Mouse (Mus musculus) kidney, adult 18-20 months (tissue): ENCODE measurements at regions not wholly inside any gene's neighbourhood (a gene's known extent, or its start where the extent isn't known, plus 50 kb on each side); places are given as distances from the start of the nearest gene placed in this dataset.

Source experiments
- DNase-seq: peaks from one replicate; pipeline ENCODE4 v3.0.0; 2021

DNA sequence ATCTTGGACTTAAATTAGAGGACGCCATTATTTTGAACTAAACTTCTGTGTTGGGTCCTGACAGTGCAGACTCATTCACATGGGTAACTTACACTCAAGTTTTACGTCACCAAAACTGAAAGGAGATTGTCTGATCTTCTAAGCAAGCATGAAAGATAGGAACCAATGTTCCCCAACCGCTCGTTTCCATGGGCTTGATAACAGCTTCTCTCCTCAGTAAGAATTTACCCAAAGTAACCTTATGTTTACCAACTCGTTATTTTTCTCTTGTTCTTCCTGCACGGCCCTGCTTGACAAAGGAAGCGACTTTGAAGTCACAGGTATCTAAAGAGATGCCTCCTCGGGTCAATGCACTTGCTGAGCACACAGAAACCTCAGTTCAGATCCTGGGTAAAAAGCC is 245.6 kb downstream of the Rplp1 start:
- DNase-seq = no peak

DNA sequence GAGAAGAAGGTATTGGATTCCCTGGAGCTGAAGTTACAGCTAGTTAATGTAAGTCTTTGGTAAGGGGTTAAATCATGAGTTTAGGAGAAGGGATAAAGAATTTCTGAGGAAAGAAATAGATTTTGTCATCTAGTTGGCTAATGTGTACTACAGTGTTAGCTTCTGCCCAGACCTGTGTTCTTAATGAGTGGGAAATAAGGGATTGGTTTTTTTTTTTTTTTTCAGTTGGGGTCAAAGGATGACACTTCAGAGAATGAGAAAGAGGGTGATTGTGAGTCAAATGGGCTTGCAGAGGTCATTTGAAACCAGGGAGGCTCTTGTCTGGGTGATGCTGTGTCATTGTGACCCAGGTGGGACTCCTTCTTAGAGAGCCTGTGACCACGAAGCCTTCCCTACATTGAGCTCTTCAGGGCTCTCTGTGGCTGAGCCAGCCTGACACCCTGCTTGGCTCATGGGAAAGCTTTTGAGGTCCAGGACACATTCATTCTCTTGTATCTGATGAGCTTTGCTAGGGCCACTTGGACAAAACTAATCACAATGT is 246.1 kb downstream of the Rplp1 start:
- no peak for DNase-seq

DNA sequence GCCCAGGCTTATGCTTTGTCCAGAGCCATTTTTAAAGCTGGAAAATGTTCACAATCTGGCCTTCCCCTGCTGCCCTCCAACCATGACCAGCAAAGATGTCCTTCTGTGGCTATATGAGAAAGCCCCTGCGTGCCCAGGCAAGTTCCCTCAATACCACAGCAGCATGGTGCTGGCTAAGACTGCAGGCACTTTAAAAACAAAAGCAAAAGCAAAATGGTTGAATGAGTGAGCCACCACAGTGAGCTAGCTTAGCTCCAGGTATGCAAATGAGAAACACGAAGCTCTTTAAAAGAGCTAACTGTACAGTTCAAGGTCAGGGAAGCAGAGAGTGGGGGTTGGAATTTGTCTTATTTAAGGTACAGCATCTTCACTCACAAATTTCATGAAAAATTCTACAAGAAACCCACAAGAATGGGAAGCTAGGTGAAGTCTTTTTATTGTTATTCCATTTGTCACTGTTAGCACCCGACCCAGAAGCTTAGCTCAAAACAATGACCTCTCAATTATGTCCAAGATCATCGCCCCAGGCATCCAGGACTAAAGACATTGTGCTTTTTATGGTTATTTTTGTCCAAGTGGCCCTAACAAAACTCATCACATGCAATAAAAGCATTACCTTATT is 246.8 kb downstream of the Rplp1 start:
- no peak for DNase-seq

- no peak for DNase-seq
Observed at GRCm38 (mm10) chr9:61666761-61667332, 247.5 kb downstream of the Rplp1 start.

GRCm38 (mm10) chr9:61666118-61666517 is 248.2 kb downstream of the Rplp1 start:
- no peak for DNase-seq

DNA sequence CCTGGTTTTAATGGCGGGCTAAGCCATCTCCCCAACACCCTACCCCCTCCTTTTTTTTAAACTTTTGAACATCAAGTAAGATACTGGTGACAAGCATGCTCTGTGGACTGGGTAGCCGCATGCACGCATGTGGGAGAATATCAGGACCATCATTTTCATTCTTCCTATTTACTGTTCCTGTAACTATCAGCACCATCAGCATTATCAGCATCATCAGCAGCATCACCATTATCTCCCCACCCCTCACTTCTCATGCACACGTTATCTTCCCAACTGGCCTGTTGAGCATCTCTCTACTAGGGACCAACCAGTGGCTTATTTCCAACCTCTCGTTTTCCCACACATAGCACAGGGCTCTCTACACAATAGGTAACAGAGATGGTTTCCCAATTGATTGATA is 249.1 kb downstream of the Rplp1 start:
- DNase-seq = no peak

DNA sequence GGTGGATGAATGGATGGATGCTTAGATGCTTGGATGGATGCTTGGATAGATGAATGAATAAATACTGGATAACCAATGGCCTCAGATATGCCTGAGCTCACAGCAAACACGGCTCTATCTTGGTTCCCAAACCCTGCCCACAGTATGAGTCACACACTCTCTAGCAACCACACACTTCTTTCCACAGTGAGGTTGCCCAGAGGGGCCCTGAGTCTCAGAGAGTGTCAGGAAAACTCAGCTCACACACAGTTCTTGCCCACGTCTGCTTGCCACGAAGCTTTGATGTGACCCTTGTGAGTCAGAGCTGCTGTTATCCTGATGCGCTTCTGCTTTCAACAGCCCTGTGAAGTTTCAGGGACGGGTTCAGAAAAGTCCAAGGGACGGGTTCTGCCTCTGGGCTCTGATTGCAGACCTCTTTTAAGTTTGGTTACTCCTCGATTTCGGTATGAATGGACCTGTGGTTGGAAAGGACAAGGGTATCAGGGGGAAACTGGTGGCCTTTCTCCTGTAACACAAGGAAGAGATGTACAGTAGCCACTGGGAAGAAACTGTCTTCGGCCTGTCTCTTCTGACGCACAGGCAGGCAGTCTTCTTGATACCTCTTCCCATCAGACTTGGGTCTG is 250.2 kb downstream of the Rplp1 start:
- DNase-seq = no peak

GRCm38 (mm10) chr9:61662055-61663028 is 252.0 kb downstream of the Rplp1 start:
- DNase-seq = no peak

- no peak for DNase-seq
Observed at GRCm38 (mm10) chr9:61660191-61660590, 254.2 kb downstream of the Rplp1 start.

GRCm38 (mm10) chr9:61657996-61658395 is 256.3 kb downstream of the Rplp1 start:
- no peak for DNase-seq

GRCm38 (mm10) chr9:61655433-61655981 is 258.8 kb downstream of the Rplp1 start:
- DNase-seq = peak; percentile 5

- DNase-seq = peak; percentile 5
Observed at GRCm38 (mm10) chr9:61645661-61646425, 268.5 kb downstream of the Rplp1 start.

DNA sequence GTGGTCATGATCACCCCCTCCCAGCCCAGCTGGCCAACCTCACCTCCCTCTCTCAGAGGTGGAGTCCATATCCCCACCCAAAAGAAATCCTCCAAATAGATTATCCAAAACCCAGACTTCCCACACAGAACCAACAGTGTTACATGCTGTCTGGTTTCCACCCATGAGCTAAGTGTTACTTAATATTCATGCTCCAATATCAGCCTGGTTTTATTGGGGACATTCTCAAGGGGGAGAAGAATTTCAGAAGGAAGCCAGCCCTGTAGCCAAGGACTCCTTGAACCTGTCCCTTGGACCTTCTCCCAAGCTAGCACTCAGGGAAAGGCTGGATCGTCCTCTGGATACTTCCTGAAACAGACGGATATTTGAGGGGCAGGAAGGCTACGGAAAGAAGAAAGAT is 268.6 kb downstream of the Tle3 start:
- DNase-seq = no peak

- DNase-seq = no peak
Observed at GRCm38 (mm10) chr9:61638908-61639307, 266.7 kb downstream of the Tle3 start.

- DNase-seq = no peak
Observed at GRCm38 (mm10) chr9:61633936-61634335, 261.8 kb downstream of the Tle3 start.

- DNase-seq = no peak
Observed at GRCm38 (mm10) chr9:61632602-61633001, 260.4 kb downstream of the Tle3 start.

DNA sequence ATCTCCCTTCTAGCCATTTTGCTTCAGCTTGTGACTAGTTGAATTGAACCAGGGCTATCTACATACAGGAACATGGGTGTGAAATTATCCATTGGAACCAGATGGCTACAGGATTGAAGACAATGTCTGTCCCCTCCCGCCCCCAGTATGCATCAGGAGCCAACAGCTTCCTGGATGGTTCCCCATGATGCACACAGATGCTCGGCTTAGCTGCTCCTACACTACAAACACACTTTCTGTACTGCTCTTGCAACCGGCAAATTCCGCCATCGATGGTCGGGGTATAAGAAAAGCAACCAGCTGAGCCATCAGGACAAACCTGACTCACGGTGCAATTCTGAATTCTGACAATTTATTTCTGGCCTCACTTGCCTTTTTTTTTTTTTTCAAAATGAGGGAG is 258.9 kb downstream of the Tle3 start:
- DNase-seq = no peak

GRCm38 (mm10) chr9:61627801-61628574 is 255.8 kb downstream of the Tle3 start:
- no peak for DNase-seq

- no peak for DNase-seq
Observed at GRCm38 (mm10) chr9:61622933-61623332, 250.8 kb downstream of the Tle3 start.

- DNase-seq = no peak
Observed at GRCm38 (mm10) chr9:61621939-61622338, 249.8 kb downstream of the Tle3 start.

DNA sequence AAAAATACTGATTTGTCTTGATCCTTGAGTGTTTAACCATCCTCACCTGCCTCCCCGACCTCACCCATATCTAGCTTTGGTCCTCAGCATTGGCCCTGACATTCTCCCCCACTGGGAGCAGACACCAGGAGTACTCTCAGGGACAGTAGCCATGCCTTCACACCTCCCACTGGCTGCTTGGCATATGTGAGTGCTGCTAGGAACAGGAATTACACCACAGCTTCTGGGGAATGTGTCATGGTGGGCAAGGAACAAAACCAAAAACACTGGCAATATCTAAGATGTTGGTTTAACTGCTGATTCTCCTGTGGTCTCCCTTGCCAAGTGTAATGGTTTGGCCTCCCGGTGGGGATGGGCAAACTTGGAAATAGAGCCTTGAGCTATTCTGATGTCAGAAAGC is 248.6 kb downstream of the Tle3 start:
- no peak for DNase-seq
